Mouse (Mus musculus) right cerebral cortex, postnatal 4 days (tissue): Measurements from ENCODE around the gene Mbd5.

Experiments used
- DNase-seq: peaks from one replicate; pipeline ENCODE4 v3.0.0-alpha.2; 2022

Gene Mbd5

GRCm38 (mm10) chr2:49350852-49351251 lies 401.5 kb downstream of the Mbd5 start:
- DNase-seq, result no peak

GRCm38 (mm10) chr2:49354066-49354465 lies 404.8 kb downstream of the Mbd5 start:
- DNase-seq, result no peak

- DNase-seq, result no peak
Observed at GRCm38 (mm10) chr2:49355867-49356266, 406.6 kb downstream of the Mbd5 start.

DNA sequence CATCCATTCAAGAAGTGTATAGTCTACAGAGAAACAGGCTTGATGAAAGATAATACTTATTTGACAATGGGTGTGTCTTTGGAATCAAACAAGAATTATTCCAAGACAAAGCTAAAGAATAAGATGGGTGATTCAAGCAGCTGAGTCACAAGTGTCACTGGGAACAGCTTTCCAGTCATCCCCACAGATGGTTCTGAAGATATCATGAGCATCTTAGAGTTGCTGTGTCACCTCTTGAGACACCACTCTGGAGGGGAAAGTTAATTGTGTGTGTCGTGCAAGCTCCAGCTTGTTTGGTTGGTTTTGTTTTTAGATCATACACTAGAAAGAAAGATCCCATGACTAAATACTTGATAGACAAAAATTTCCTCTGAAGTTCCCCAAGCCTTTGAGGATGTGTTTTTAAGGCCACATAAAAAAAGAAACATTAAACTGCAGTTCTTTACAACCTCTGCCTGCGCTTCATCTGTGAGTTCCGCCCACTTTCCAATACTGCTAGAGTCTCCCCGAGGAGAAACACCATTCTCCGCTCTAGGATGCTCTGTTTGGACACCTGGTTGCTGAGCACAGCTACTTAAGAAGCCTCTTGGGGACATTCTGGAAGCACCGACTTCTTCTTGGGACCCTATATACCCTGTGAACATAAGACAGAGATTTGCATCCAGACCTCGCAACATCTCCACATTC lies 409.0 kb downstream of the Mbd5 start:
- no peak for DNase-seq

GRCm38 (mm10) chr2:49358839-49359520 lies 409.7 kb downstream of the Mbd5 start:
- no peak for DNase-seq

DNA sequence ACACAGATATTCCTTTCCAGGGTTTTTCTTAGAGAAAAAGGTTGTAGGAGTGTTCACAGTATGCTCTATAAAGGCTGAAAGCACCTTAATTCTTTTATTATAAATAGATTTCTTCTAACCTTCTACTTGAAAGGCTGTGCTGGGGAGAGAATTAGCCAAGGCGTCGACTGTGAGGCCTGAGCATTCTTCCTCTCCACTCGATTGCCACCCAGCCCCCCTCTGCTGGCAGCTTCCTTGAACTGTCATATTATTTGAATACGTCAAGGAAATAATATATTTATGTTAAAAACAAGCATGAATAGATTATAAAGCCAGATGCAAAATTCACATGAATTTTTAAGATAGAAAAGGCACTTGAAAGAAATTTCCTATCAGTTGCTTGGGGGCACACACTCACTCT lies 410.4 kb downstream of the Mbd5 start:
- DNase-seq, result no peak

DNA sequence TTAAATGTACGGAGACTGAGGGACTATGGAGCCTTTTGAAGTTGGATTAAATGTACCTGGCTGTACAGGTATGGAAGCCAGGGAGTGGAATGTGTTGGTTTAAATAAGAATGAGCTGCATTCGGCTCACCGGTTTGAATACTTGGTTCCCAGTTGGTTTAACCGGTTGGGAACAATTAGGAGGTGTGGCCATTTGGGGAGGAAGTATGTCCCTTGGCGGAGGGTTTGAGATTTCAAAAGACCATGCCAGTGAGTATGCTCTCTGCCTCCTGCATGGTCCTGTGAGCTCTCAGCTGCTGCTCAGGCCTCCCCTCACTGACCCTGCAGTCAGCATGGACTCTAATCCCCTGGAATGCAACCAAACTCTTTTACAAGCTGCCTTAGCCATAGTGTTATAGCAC lies 415.2 kb downstream of the Mbd5 start:
- DNase-seq, result no peak

DNA sequence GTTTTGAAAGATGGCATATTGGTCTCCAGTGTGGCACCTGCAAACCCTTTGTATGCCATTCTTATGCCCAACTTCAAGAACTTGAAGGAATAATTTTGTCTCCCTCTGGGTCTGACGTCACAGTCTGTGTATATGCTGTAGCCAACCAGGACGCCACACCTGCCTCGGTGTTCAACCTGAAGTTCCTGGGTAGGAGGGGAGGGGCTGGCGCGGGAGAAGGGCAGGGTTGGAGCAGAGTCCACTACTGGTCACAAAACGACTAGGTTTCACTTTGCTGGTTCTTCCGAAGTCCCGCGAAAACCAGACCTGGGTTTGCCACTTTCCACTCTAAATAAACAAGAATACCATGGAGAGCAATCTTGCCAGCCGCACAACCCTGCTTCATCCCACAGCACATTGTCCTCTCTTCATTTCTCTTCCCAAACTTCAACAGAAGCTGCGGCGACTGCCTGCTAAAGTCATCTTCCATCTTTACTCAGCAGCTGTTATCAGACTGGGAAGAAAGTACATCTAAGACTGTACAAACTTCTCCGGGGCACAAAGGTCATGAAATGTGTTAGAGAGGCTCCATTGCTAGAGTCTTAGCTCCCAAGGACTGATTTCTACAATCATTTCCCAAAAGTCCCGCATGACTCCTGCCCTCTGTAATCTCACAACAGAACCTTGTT lies 417.7 kb downstream of the Mbd5 start:
- no peak for DNase-seq

DNA sequence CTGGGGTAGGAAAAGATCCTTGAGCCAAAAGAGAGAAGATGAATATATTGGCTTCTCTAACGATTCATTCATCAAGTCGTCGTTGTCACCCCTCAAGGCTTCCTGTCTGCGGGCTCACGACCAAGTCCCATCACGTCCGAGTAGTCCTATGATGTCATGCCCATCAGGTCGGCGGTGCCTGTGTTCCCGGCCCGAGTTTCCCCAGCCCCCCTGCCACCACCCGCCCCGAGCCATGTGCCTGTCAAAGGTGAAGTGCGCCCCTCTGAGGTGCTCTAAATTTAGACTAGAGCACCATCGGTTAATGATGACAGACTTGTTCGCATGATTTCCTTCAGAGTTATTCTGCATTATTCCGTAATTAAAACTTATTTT lies 418.2 kb downstream of the Mbd5 start:
- DNase-seq, result no peak

GRCm38 (mm10) chr2:49371632-49372031 lies 422.3 kb downstream of the Mbd5 start:
- DNase-seq, result no peak

GRCm38 (mm10) chr2:49372586-49372985 lies 423.3 kb downstream of the Mbd5 start:
- no peak for DNase-seq
